Mouse (Mus musculus) retina, adult 2 months (tissue): ENCODE results near the gene Iqgap2.

Source experiments
- DNase-seq: peaks from one replicate; pipeline ENCODE4 v3.0.0-alpha.2; 2012; ENCODE audit warnings: low read depth, low spot score

Iqgap2 gene

DNA sequence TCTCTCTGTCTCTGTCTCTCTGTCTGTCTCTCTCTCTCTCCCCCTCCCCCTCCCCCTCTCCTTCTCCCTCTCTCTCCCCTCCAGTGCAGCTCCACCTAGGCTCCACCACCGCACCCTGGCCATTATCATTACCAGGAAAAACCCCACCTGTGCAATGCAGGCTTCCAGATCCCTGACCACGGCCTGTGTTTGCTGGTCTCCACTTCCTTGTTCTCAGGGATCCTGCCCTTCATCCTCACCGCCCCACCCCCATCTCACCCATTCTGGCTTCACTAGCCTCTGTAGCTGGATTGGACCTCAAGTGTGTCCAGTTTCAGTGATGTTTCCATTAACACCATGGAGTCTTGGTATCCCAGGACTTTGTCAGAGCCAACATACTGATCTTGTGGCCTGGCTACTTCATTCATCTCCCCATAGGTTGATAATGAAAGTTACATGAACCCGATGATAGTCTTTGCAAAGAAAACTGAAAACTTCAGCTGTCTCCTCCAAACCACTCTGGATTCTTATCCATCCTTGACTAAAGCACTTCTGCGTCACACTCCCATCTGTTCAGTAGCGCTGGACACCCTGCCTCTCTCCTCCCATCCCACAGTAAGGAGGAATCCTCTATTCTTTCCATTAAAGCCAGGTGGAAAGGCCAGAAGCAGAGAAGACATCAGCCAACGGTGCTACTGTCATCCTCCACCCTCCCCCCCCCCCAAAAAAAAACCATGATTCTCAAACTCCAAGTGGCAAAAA lies 62.1 kb downstream of the Iqgap2 start:
- DNase-seq: no peak

DNA sequence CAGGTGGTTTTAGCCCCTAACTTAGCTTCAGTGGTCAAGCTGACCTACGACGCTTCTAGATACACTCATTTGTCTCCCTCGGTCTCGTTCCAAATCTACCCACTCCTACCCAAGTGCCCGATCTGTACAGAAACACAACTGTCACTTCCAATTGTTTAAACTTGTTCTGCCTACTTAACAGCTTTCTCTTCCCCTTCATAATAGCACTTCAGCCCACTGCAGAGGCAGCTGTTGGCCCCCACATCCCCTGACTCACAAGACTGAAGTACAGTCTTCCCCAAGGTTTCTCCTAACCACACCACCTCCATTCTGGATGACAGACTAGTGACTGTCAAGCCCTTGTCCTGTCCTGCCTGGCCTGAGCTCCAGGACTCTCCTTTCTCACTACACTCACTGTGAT lies 63.1 kb downstream of the Iqgap2 start:
- DNase-seq: no peak

DNA sequence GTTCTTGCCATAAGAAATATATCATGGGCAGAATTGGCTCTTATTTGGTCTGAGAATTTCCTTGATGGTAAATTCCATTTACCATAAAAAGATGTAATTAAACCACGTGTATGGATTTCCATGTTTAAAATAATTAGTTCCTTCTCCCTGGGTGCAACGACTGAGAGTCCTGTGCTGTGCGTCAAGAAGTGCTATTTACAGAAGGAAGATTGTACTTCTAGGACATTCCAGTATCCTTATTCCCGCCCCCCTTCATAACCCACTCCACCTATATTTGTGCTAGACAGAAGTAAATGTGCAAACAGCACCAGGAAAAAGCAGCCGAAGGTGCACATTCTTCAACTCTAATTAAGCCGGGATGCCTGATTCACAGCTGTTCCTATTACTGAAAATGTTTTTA lies 65.5 kb downstream of the Iqgap2 start:
- no peak for DNase-seq

DNA sequence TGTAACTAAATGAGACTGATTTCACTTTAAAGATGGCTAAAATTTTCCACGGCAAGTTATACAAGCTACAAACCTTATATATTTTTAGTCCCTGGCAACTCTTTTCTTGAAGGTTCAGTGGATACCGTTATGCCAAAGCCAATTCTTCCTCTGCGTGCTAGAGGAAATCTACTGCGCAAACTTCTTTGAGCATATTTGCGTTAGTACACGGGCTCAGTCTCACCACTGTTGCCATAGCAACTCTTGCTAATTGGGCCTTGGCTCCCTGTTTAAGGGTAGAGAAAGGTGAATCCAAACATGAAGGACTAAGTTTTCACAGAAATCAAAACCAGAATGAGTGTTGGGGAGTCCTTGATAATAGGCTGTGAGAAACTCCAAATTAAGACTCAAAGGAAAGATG lies 68.8 kb downstream of the Iqgap2 start:
- no peak for DNase-seq

DNA sequence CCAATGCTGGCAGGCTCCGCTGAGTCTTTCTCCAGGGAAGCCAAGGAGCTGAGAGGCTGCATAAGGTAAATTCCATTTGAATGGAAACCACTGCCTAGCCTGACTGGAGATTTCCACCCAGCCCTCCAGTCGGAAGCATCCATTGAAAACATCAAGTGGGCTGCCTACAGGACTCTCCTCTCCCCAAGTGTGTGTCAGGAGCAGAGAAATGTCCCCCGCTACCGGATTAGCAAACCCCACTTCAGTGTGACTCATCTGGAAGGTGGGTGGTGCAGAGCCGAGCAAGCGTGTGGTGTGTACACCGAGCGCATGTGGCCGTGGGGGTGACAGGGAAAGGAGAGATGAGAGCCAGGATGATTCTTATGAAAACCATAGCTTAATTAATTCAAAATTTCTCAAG lies 71.7 kb downstream of the Iqgap2 start:
- DNase-seq: no peak

DNA sequence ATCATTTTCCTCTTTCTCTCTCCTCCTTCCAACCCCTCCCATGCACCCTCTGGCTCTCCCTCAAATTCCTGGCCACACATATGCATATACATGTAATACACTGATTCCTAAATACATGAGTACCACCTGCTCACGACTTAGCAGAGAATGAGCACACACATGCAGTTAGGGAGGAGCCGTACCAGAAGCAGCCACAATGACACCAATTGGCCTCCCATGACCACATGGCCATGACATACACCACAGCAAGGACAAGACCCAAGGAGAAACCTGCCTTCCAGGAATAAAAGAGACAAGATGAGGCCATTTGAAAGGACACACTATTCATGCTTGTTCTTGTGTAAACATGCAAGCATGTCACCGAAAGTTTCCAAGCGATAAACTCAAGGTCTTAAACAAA lies 72.8 kb downstream of the Iqgap2 start:
- no peak for DNase-seq

DNA sequence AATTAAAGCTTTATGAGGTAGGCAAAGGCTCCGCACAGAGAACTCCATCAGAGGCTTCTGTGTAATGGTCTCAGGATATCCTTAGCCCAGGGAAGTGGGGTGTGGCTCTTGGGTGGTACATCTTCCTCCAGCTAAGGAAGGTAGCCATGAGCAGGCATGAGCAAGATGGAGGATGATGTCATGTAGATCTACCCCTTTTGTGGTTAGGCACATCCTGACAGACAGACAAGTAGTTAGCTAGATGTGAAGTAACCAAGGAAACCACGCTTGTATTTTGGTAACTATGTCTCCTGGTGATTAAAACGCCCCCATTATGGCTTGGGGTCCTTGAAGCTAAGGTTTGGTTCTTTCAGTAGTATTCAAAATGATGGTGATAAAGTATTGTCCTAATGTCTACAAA lies 78.1 kb downstream of the Iqgap2 start:
- DNase-seq: no peak

DNA sequence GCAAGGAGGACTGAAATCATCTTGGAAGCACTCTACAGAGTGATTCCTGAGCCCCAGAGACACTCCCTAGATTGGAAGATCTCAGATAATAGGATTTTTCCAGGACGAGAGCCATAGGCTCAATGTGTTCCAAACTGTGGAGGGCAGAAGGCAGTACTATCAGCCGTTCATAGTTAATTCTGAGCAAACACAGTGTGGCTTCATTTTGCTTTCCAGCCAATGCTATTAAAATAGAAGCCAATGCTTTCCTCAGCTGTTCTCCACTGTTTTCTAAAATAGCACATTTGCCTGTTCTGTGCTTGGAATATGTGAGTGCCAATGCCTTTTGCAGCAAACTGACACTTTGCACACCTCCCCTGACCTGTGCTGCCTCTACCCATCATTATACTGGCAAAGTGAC lies 80.9 kb downstream of the Iqgap2 start:
- no peak for DNase-seq

DNA sequence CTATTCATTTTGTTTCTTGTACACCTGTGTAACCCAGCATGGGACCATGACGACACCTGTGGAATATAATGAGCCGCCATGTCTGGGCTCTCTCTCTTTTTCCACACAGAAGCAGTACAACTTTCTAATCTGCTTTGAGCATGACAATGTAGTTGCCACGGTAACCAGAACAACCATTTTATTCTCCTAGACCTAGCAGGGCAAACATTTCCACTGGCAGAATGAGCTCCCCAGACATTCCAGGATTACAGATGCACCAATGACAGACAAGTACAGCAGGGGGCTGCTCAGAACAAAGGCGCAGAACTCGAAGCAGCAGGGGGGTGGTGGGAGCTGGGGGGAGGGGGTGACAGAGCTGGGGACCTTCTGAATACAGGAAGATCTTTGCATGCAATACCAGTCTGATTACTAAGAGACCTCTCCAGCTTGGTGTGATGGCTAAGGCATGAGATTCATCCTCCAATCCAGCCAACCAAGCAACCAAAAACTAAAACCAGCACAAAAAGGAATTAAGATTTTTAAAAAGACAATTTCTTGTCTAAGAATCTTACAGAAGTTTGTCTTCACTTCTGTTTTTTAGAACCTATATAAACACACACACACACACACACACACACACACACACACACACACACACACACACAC lies 84.5 kb downstream of the Iqgap2 start:
- no peak for DNase-seq

DNA sequence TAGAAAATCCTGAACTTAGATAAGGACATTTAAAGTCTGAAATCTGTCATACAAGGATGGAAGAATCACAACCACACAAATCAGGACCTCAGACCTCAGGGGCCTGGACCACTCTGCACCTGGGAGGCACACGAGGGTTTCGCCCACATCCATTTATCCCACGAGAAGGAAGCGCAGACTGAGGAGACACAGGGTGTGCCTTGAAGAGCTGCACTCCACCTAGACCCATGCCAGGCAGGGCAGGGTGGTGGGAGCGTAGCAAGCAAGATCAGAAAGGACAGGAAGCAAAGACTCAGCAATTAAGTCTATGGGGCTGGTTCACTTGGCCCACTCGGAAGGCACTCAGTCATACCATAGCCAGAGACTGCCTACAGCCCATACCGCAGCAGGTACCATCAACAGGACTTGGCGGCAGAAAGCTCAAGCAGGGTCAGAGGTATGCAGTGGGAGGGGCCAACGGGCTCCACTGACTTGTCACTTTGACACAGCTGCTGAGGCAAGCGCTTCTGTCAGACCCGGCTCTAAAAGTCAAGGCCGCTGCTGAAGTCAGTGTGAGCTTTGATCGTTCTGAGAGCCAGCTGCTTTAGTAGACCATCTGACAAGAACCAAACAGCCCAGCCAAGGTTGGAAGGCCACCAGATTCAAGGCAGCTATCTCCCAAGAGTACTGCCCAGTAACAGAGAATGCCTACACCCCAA lies 86.1 kb downstream of the Iqgap2 start:
- DNase-seq: no peak

DNA sequence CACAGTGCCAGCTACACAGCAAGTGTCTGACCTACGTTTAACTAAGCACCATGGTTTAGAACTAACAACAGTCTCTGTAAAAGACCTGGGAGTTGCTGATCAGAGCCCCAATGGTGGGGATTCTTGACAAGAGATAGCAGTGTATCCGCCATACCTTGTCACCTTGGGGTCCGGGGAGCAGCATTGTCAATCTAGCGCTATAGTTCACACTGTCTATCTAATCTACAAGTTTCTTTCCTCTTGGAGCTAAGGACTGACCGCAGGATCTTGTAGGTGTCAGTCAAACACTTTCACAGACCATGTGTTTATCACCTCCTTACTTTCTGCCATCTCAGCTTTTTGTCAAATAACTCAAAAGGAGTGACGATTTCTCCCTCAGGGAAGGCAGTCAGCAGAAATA lies 87.6 kb downstream of the Iqgap2 start:
- no peak for DNase-seq

DNA sequence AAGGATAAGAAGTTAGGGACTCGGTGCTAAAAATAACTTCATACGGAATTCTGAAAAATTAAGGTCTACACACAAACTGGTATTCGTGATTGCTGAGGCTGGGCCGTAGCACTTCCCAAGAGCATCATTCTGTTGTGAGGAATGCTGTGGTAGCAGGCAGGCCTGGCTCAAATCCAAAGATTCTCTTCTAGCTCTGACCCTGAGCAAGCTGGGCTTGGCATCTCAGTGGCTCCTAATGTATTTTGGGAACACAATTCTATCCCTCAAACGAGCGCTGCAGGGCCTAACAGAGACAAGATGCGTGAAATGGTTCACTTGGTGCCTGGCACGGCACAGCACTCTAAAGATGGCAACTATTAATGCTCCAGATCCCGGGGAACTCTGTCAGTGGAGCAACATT lies 90.8 kb downstream of the Iqgap2 start:
- no peak for DNase-seq

DNA sequence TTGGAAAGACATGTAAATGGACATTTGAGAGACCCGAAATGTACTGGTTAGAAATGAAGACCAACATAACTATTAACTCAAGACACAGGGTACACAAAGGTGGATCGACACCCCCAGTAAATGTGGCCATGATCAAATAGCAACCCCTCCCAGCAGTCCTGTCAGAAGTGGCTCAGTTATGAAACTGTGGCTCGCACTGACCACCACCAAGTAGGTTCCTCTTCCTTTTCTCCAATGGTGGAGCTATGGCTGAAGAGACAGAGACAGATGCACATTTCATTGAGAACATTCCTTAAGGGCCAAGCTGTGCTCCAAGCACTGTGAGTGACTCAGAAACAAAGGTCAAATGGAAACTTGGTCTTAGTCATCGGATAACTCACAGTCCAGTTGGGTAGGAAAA lies 92.4 kb downstream of the Iqgap2 start:
- no peak for DNase-seq

DNA sequence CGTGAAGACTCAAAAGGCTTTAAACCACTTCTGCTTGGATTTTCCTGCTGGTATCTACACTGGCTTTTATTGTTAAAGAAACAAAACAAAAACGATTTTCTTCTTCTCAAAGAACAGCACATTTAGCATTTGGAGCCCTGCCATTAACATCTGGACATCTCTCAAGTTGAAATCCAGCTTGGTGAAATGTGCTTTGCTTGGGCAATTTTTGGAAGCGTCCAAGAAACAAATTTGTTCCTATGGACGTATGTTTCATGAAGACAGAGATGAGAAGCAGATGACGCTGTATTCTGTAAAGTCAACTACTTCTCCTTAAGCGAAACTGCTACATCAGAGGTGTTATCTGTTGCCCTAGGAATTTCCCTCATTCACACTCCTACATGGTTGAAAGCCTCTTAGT lies 93.0 kb downstream of the Iqgap2 start:
- DNase-seq: no peak

DNA sequence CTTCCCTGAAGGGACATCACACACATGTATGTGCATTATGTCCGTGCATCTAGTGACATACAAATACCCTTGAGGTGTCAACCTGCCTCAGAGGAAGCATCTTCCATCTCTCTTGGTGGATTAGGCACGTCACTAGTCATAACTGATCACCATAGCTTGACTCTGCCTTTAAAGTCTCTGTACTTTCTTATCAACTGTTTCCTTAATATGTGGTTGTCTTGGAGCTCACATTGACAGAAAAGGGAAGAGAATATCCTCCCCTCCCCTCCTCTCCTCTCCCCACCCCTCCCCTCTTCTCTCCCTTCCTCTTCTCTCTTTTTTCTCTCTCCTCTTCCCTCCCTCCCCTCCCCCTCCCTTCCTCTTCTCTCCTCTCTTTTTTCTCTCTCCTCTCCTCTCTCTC lies 94.2 kb downstream of the Iqgap2 start:
- DNase-seq: no peak

DNA sequence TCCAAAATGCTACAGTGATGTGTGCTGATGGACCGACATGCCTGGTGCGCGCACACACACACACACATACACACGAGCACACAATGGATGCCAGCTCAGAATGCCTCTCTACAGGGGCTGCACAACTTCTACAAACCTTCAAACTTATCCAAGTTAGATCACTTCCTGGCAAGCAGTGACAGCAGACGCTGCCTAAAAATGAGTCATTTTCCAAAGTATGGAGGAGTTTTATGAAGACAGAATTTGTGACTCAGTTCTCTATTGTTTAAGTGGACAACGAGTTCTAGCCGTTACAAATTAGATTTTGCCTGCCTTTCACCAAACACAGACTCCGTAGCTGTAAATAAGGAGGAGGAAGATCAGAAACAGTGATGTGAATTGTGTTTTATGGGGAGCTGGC lies 97.4 kb downstream of the Iqgap2 start:
- no peak for DNase-seq

DNA sequence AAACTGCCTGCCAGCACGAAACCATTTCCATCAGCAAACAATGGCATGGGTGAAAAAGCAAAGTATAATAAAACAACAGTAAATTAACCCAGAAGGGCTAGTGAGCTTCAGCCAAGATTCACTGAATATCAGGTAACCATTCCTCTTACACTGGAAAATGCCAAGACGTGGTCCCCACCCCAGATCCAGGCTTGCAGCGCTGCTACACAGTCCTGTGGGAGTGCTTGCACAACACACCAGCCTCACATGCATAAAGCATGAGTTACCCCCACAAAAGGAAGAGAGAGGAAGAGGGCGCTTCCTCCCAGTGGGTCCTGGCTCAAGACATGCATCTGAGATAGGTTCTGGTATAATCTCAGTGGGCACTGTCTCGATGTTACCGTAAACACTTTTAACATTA lies 100.8 kb downstream of the Iqgap2 start:
- DNase-seq: no peak

DNA sequence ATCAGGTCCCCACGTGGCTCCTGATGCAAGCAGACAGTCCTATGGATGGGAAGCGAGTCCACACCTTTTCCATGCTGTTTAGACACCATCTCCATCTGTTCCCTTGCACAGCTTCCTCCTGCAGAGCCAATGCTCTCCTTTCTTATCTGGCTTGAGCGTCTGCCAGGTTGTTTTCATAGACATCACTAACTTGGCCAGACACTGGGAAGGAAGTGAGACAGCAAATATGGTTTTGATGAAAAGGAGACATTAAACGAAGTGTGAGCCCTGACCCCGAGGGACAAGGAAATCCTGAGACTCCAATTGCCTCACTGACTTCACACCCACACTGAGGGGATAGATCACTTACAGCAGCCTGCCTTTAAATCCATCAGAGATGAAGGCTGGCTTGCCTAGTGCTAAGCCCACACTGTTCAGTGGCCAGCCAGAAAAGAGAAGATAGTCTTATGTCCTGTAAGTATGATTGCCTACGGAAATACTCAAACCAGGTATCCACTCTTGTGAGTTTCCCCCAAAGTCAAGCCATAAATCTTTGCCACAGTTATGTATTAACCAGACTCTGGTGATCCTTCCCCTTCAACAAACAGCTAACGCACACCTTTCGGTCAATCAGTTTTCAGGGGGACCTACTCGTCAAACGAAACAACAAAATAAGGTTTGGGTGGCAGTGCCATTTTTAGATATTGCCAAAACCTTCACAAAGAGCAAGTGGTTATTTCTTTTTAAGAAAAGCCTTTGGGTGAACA lies 102.9 kb downstream of the Iqgap2 start:
- no peak for DNase-seq

DNA sequence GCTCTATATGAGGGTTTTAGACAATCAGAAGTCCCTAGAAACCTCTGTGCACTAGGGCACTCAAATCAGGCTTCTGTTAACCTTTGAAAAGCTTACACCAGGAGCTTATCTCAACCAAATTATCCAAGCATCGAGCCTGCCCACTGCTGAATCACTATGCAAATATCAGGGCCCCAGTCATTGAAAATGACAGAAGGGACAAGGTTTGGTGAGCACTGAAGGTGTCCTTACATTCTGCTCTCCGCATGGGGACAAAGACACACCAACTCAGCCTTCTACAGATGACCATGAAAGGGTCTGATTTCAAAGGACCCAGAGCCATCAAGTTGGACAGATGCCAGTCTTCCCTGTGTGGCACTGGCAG lies 108.8 kb downstream of the Iqgap2 start:
- DNase-seq: no peak

DNA sequence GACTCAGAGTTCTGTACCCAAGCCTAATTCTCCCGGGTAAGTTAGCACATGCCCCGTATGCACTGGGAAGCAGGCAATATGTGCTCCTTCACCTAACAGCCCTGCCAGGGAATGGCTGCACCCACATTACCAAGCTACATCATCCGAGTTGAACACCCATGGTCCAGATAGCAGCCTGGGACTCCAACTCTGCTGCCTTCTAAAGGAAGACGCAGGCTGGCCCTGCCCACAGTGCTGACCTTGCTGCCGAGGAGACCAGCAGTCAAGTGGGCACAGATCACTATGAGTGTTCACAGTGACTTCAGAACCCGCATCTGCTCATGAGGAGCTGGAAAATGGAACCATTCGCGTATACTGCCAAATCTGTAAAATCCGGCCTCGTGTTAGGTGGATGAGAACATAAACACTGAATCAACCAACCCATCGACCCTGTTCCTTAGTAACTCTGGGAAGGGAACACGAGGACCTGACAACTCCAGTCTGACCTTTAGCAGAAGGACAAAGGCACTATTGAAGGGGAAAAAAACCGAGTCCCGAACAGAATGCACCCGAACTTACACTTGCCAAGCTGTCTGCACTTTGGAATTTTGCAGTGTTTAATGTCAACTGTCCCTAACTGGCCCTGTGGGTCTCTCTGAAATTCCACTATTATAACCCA lies 109.3 kb downstream of the Iqgap2 start:
- no peak for DNase-seq

DNA sequence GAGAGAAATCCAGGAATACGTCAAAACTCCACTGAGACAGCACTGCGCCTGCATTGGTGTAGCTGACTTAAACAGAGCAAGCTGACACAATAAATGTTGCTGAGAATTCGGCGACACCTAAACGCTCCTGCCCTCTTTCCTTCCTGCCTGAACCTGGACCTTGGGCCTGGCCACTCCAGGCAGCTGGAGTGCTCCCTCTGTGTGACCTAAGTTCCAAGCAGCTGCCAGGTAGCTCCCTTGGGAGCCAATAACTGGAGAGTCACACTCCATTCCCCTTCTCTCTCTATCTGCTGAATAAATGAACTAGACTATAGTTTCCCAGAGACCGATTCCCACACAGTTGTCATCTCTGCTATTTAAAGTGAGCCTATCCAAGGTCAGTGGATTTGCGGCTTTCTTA lies 111.7 kb downstream of the Iqgap2 start:
- DNase-seq: no peak

DNA sequence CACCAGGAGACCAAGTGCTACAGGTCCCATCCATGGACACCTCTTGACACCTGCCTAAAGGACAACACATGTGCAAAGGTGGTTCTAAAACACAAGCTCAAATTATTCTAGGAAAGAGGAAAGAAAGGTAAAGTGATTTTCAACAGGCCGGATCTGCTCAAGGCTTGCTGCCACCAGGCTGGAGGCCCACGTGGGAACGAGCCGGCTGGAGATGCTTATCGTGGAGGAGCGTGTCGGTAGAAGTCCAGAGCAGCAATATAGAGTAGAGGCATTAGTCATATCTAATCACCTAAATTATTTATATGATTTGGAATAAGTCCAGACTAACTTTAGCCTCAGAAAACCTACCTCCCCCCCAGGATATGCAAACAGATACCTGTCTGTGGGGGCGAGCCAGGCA lies 112.5 kb downstream of the Iqgap2 start:
- no peak for DNase-seq
